Mouse (Mus musculus) lung, adult 18-20 months (tissue): ENCODE measurements around the gene Egfl6.

Source experiments
- DNase-seq, 2 experiments: peaks; one replicate each; pipeline ENCODE4 v3.0.0; 2022; ENCODE audit warnings: mixed read lengths in 2 of 2

The Egfl6 gene

DNA sequence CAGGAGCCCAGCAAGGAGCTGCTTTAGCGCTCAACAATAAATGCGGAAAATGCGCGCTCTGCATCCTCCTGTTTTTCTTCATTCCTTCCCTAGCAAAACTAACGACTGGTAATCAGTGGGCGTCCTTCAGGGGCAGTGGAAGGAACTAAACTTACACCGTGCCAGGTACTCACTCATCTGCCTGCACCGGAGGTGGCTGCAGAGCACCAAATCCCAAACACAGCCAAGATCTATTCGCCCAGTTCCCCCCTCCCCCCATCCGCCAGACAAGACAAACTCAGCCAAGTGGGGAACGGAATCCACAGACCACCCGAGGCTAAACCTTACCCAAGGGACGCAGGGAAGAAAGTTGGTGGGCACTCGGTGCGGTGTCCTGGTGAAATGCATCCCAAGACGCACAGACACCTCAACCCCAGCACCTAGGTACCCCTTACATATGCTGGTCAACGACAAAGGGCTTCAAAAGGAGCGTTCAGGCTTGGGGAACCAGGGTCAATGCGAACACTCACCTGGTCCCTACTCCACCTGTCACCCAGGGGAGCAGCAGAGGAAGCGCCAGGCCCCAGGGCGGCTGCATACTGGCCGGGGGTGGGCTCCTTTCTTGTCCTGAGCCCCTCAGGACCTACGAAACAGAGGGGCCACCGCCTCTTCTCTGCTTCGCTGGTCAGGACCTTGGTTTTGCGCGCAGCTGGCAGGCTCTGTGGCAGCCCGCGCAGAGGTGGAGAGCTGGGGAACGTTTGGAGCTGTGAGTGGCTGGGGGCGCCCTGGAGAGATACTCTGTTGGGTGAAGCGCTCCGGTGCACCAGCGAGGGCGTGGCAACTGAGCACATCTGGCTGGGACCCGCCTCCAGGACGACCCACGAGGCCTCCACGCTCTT lies at the start of gene Egfl6:
Gene Egfl6 (minus strand): TSS at position 774 of the 878 bp plus-strand sequence.
- DNase-seq: peak; percentile 9 to 21

DNA sequence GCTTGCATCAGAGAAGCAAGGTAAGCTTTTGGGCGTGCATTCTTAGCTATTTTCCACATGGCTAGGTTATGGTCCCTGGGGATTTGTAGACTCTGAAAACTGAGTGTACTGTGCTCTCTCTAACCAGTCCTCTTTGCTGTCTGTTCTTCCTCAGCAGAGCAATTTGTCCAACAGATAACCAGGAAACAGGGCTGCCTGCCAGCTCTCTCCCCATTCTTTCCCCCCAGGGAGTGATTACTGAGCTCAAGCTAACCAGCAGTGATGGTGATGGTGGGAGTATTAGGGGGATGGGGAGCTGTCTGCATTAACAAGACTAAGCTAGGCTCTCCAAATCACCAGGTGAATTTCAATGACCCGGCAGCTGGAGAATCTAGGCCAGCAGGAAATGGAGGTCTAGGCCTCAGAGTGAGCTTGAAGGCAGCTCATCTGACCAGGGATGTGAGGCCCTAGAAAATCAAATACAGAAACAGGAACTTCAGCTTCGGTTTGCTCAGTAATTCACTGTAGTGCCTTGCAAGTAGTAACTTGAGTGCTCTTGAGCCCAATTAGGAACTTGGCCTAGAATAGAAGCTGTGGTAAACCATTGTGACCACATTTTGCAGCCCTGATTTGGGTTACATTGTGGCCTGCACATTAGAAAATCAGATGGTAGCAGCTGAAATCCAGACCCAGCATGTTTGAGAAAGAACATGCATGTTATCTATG lies 41.5 kb upstream of the Egfl6 start:
- peak; percentile 7 to 48 for DNase-seq

DNA sequence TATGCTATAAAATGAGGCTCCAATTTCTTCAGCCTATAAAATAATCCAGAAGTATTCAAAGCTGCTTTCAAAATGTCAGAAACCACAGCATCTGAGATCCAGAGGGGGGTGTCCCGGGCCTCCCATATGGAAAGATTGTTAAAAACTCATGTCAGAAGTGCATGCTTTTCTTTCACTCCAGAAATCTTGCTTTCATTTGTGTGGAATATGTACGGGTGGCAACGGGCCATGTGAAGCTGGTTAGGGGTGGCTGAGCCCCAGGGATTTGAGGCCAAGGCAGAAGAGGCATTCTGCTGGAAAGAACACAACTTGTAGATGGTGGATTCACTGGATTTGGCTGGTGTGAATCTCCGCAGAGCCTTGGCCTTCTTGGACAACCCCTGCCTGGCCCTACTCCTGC lies 40.7 kb upstream of the Egfl6 start:
- DNase-seq: no peak

DNA sequence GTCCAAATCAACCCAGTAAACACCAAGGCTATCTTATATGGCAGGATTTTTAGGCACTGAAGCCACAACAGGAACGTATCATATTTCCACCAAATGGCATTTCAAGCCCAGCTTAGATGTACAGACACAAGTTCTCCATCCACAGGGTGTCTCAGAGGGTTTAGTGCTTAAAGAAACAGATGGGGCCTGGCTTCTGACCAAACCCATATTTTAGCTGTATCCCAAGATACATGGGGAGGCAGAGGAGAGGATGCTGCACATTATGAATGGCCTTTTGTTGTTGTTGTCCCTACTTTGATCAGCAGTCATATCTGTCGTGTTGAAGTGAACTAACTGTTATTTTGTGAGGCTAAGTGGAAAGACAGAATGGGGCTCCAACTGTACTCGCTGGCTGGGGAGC lies 37.7 kb upstream of the Egfl6 start:
- DNase-seq: no peak

DNA sequence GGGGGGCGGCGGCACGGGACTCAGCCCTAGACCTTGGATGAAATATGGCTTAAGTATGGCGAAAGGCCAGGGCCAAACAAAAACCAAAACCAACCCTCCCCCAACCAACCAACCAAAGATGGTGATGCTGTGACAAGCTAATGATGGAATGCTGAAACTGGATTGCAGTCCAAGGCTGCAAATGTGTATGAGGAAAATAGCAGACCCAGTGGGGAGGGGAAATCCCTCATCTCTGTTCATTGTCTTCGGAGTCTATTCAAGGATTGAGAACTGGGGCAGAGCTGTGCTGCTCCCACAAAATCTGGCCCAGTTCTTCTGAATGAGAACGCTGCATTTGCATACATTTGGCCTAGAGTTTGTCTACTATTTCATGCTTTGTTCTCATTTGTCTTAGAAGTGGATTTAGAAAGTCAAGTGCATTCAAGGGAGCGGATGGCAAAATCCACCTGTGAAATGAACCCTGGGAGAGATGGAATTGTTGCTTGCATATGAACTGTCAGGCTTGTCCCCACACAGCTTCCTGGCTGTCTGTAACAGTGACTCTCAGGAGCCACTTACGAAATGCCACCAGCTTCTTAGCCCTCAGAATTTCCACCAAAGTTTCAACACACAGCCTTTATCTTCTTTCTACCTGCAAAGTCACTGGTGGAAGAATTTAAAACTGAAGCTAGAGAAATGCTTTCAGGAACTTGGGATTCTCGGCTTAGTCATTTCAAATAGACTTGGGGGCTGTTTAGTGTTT lies 36.2 kb upstream of the Egfl6 start:
- no peak for DNase-seq

DNA sequence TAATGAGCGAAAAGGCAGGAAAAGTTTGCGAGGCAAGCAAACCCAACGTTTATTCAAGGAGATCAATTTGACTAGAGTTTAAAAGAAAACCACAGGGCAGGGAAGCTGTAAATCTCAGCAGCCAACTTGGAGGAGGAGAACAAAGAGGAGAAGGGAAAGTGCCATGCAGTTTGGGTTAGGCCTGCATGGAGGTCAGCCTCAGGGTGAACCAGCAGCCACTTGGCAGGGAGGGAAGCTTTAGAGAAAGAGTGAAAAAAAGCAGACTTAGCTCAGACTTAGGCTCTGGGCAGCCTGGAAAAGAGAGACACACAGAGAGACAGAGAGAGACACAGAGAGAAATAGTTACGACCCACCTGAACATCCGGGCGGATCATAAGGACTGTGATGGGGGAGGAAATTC lies 35.4 kb upstream of the Egfl6 start:
- DNase-seq: no peak

DNA sequence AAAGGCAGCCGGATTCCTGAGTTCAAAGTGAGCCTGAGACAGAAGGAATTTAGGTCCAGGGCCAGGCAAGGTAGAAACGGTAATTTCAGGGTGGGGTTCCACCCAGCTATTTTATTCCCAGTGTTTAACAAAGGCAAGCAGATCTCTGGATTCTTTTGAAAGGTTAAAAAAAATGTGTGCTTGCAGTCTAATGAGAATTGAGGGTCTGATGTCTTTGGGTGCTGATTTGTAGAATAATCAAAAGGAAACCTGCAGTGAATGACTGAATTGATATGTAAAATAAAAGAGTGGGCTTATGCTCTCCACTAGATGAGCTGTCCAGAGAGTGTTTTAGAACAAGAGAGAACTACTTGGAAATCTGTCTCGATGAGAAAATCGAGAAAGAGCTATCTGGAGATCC lies 33.6 kb upstream of the Egfl6 start:
- DNase-seq: no peak

DNA sequence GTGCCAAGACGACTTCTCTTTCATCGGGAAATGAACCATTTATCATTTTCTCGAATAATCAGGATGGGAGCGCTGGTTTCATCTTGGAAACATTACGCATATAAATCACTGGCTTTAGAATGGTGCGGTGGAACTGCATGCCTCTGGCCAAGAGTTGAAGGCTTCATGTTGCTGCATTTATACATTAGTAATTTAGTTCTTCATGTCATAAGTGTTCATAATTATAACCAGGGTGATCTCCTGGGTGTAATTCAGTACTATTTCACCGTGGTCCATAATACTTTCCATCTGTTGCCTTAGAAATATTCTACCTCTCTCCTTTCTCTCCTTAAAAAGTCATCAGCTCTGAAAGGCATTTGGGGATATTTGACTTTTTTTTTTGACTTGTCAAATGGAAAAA lies 29.7 kb upstream of the Egfl6 start:
- no peak for DNase-seq

DNA sequence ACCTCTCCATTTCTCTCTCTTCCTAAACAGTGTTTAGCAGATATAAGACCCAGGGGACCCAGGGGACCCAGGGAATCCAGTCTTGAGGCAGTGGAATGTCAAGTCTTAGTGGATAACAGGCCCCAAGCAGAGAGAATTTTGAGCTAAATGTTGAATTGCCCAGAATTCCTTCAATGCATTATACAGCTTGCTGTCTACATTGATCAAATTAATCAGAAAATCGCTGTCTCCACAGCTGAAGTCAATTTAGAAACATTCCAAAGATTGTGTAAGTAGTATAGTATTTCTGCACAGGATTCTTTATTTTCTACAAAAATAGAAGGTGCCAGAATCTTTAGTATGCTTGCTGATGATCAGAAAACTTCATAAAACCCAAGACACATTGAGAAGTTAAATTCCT lies 9.4 kb downstream of the Egfl6 start:
- no peak for DNase-seq

DNA sequence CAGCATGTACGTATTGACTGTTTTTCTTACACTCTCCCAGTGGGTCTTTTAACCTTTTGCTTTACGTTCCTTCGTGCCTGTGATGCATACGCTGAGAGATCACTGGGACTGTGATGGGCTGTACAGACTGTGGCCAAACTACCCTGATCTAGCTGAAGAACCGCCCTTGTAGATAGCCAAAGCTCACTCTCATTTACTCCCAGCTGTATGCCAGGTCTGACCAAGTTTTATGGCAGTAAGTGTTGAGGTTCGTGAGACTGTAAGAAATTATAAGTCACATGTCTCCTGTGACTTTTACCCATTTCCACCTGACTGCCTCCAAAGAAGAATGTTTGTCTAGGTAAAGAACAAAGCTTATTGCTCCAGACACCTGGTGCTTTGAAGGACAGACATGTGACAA lies 19.5 kb downstream of the Egfl6 start:
- DNase-seq: no peak

DNA sequence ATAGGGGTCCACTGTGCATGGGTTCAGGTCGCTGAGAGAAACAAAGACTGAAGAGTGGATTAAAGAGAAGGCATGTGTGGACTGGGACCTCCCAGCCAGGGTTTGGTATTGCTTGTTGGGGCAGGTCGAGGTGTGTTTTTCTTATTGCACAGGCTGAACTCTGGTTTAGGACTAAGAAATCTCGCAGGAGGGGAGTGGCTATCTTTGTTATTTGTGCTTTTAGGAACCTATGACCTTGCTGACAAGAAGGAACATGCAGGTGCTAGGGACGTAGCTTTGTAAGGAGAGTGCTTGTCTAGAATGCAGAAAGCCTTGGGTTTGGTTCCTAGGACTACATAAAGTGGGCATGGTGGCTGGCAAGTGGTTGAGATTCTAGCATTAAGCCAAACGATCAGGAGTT lies 20.1 kb downstream of the Egfl6 start:
- DNase-seq: no peak

DNA sequence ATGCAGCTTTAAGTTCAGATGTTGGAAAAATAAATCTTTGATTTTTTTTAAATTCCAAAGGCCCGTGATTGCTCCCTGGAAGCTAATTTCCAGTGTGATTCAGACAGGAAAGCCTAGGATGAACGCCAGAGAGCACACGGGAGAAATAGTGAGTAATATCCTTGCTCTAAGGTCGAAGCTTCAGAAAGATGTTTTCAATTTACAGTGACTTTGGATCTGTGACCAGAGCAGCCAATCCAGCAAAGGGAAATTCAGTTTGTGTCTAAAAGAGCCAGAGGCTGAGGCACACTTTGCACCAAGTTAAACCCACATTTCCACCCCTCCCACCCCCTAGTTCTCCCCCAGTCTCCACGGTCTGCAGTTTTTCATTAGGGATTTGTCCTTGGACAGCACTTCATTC lies 20.6 kb downstream of the Egfl6 start:
- no peak for DNase-seq

DNA sequence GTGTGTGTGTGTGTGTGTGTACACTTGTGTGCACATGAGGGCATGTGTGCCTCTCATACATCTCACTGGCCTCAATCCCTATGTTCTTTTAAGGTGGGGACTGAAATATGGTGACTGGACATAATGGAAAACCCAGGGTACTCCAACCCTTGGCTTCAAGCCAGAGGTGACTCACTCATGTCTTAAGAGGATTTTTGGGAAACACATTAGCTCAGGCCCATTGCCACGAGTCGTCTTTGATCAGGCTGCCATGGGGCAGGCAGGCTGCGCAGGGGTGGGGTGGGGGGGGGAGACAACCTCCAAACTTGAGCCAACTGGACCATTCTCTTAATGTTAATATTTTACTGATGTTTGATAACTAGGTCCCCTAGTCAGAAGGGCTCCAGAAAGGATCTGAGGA lies 26.2 kb downstream of the Egfl6 start:
- peak; percentile 4 to 37 for DNase-seq

DNA sequence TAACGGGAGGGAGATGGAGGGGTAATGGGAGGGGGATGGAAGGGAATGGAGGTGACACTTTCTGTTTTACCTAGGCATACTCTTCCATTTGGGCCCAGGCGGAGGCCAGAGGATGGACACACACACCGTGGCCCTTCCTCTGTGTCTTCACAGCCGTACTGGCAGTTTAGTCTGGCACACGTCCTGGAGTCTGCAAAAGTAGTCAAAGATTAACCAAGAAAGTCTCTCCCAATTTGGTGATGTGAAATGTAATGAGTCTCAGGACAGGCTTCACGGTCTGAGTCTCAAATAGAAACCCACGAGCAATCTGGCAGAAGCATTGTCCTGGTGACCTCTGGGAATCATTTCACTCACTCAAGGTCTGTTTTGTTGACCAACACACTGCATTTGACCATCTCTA lies 33.2 kb downstream of the Egfl6 start:
- DNase-seq: no peak

DNA sequence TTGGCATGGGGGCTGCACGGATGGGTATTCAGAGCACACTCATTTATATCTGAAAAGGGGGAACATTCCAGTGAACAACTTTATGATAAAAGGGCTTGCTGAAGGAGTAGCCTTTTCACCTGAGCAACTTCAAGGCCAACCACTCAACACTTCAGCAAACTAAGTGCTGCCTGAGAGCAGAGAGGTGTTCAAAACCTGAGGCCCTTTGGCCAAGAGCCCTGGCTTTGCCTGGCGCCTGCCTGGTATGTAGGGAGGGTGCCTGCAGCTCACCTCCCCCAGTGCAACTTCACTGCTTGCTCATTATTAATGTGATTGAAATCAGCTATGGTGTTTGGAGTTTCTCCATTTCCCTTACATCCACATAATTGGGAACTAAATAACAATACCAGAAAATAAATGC lies 39.0 kb downstream of the Egfl6 start:
- DNase-seq: peak; percentile 23 to 30

DNA sequence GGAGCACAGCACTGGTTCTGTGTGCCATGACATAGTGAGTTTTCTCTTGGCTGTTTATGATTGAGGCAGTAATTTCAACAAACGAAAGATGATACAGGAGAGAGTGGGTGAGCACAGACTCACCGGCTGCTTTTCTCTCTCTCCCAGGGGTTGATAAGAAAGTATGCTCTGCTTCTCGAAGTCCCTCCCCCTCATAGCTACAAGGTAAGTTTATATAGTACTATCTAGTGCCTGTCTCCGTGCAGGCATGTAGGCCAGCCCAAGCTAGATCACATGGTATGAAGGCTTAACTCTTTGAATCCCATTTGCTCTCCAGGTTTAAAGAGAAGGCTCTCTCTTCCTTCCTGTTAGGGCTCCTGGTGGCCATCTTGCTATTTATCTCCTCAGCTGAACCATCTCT lies 50.4 kb downstream of the Egfl6 start:
- DNase-seq: no peak

DNA sequence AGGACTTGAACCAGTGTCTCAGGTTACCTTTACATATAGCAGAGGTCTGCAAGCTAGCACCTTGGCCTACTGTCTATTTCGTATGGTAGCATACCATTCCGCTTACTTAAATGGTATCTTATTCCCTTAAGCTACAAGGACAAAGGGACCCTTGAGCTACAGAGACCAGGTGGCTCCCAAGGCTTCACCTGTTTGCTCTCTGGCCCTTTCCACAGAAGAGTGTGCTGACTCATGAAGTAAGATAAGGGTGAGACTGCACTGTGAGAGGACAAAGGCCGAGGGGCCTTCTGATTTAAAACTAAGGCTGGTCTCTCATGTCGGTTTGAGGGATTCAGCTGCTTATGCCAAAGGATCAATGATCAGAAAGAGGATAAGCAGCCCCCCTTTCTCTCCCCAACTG lies 52.1 kb downstream of the Egfl6 start:
- DNase-seq: no peak

DNA sequence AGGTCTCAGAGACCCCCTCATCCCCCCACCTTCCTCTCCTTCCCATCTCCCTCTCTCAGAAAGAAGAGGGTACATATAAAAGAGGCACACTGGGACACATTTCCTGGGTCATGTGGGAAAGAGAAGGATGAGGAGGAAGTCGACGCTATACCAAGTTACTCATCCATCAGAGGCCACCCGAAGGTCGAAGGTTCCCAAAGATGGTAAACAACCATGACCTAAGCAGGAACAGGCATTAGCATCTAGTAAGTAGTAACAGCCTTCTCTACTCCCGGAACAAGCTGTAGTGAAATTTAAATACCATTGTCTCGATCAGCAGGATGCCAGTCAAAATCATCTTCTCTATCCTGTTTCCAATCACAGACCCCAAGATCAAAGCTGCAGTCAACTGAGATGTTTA lies 53.8 kb downstream of the Egfl6 start:
- DNase-seq: no peak

DNA sequence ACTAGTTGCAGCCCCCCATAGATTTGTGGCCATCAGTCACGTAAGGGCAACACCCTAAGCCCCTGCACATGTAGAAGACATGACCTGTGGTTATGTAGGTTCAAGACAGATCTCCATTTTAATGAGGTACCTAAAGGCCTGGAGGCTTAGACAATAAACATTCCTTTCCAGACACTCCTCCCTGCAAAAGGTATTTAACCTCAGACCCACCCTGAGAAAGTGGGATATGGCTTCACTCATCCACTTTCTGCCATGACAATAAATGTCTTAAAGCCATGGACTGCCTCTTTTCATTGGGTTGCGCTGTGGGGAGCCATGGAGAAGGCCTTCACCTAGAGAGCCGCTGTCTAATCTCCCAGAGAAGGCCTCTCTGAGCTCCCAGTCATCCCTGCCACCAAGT lies 57.4 kb downstream of the Egfl6 start:
- DNase-seq: no peak

DNA sequence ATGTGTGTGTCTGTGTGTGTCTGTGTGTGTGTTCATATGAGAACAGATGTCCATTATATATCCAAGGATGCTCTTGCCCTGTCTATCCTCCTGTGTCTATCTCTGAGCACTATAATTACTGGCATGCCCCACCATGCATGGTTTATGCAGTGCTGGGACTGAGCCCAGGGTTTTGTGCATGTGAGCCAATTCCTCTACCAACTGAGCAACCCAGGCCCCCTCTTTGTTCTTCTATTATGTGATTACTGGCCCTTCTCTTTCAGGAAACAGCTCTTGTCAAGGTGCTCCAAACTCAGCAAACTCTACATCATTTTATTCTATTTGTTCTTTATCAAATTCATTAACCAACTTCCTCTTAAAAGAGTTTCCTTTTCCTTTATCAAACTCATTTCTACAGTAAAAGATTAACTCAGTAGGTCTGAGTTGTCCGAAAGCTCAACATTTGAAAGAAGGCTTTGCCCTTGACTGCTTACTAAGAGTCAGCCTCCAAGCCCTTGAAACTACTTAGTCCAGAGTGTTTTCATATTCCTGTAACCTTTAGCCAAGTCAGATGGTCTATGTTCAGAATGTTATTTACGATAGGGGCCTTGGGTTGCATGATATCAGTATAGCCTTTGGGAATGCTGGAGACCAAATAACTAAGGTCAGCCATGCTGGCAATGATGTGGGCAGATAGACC lies 59.7 kb downstream of the Egfl6 start:
- DNase-seq: peak in 1 of 2 experiments; percentile 17

DNA sequence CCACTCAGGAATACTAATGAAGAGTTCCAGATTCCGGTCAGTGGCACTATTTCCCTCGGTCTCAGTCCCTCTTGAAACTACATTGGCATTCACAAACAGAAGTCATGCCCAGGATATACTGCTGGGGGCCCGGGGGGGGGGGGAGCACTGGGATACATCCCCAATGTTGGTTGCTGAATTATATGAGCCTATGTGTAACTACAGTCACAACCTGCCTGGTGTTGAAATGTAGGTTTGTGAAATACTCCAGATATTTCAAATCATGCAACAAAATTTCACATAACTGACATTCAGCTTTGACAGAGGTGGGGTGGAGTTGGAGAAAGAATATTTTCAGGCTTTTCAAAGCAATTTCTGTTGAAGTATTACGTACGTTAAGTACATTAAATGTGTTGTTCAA lies 64.7 kb downstream of the Egfl6 start:
- DNase-seq: no peak

DNA sequence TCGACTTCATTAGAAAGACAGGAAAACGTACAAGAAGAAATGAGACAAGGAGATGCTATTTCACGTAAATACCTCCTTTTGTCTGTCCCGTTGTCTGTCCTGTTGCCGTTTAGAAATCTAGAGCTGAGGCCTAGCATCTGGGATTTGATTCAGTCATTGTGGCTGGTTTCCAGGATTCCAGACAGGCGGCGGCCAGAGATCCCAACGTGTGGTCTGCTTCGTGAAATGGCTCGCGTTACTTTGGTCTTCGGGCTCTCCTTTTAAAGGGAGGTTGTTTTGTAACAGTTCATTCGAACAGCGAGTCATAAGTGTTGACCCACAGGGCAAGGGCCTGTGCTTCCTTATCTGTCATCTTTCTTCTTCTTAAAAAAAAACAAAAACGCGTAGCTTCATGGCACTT lies 67.2 kb downstream of the Egfl6 start, which contains the start of gene Tceanc:
Gene Tceanc (minus strand): TSS at position 223 of the 400 bp plus-strand sequence.
- DNase-seq: no peak

DNA sequence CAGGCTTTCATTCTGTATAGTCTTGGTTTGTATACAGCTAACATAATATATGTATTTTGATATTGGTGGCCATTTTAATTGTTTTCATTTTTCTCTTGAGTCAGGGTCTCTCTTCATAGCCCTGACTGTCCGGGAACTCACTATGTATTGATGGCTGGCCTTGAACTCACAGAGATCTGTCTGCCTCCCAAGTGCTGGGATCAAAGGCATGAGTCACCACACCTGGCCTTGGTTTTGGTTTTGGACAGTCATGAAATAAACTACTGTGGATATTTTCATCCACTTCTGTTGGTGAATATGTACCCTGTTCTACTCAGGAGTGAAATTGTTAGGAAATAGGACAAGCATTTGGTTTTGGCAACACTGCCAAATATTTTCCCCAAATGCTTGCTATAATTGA lies 68.9 kb downstream of the Egfl6 start:
- no peak for DNase-seq
